In the genomic region with DNA sequence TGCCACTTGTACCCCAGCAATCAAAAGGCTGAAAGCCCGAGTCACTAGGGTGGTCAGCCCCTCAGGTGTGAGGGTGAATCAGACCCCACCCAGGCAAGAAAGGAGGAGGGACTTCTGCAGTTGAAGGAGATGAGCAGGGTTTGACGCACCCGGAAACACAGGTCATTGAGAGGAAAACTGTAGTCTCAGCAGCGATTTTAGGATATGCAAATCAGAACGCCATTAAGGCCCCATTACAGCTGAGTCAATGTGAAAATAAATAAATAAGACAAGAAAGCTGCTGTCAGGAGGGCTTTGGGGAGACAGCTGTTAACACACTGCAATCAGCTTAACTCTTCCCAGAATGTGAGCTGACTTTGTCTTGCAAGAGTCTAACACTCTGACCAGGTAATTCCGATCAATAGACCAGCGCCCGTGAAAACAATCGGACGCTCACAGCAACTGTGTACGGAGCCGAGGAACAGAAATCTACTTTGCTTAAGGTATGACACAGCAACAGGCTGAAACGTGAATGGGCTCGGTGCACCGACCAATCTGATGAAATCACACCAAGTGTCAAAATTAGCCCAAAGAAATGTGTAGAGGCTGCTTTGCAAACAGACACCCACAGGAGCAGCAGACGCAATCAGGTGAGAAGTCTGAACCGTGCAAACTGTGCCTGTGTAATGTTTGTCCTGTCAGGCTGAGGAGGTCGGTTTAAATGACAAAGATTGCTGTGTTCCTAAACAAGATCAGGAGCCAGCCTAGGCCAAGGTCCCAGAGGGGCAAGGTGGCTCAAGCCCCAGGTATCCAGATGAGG, we compare ENCODE assay signal across 10 mouse cellular contexts. TPM values are rescaled to one million over a fixed set of nuclear protein-coding genes. Genes with fewer than 3 reads are reported as not detected.
DNase-seq lines count a peak whose midpoint lies in the region; ATAC-seq and TF ChIP-seq lines count a peak whose summit lies in the region.
"Had no signal": no experiment of that assay in that cellular context is flagged by ENCODE, and none has a peak within 500 bp of the region (broad histone marks: within the 10 kb centered on the region; RNA-seq: fewer than 3 reads in every experiment).

No protein-coding gene starts in this region.

- H3K4me1 ChIP-seq in forebrain, postnatal 0 days (ENCODE audit: insufficient read depth): no peaks in the 10 kb centered on the region
- no peaks in the 10 kb centered on the region; the same call in none of the 2 replicates for H3K4me1 ChIP-seq in forebrain, embryonic 14.5 days (ENCODE audit: control insufficient read depth, insufficient read depth, low read length)
- H3K4me1 ChIP-seq in neural tube, embryonic 15.5 days: peaks cover 28% of the 10 kb centered on the region
- H3K4me1 ChIP-seq in limb, embryonic 10.5 days: peaks cover 38% of the 10 kb centered on the region
- peaks cover 7% of the 10 kb centered on the region for H3K4me1 ChIP-seq in stomach, postnatal 0 days (replicated peaks; ENCODE audit: control insufficient read depth, insufficient read depth)

- no peaks in the 10 kb centered on the region for H3K27me3 ChIP-seq in forebrain, postnatal 0 days (ENCODE audit: insufficient read depth, low read length)
- H3K27me3 ChIP-seq in forebrain, embryonic 14.5 days (replicated peaks; ENCODE audit: control insufficient read depth, insufficient read depth, low read length): no peaks in the 10 kb centered on the region
- no peaks in the 10 kb centered on the region for H3K27me3 ChIP-seq in neural tube, embryonic 15.5 days (replicated peaks)
- H3K27me3 ChIP-seq in limb, embryonic 10.5 days (ENCODE audit: low read depth, poor library complexity, severe bottlenecking): no peaks in the 10 kb centered on the region
- no peaks in the 10 kb centered on the region for H3K27me3 ChIP-seq in stomach, postnatal 0 days (ENCODE audit: control insufficient read depth, insufficient read depth, low read length)

- H3K36me3 ChIP-seq in forebrain, postnatal 0 days (ENCODE audit: insufficient read depth): no peaks in the 10 kb centered on the region
- H3K36me3 ChIP-seq in forebrain, embryonic 14.5 days (ENCODE audit: control insufficient read depth, insufficient read depth, low read length): no peaks in the 10 kb centered on the region
- no peaks in the 10 kb centered on the region for H3K36me3 ChIP-seq in neural tube, embryonic 15.5 days
- H3K36me3 ChIP-seq in limb, embryonic 10.5 days: no peaks in the 10 kb centered on the region; the same call in 1 of the 2 replicates
- no peaks in the 10 kb centered on the region for H3K36me3 ChIP-seq in stomach, postnatal 0 days (ENCODE audit: control insufficient read depth, insufficient read depth, low read length)

- no peak overlapping the region for H3K9ac ChIP-seq in forebrain, postnatal 0 days
- no peak overlapping the region for H3K9ac ChIP-seq in forebrain, embryonic 14.5 days (ENCODE audit: low read length)
- no peak overlapping the region for H3K9ac ChIP-seq in neural tube, embryonic 15.5 days (replicated peaks)
- H3K9ac ChIP-seq in stomach, postnatal 0 days (ENCODE audit: low read length): 0 out of 2 replicates have a peak overlapping the region, but pooled peaks have one; percentile 18

- H3K9me3 ChIP-seq in forebrain, postnatal 0 days (ENCODE audit: low read length): no peaks in the 10 kb centered on the region
- H3K9me3 ChIP-seq in forebrain, embryonic 14.5 days (replicated peaks; ENCODE audit: control insufficient read depth, low read length): no peaks in the 10 kb centered on the region
- no peaks in the 10 kb centered on the region for H3K9me3 ChIP-seq in neural tube, embryonic 15.5 days (replicated peaks)
- no peaks in the 10 kb centered on the region for H3K9me3 ChIP-seq in limb, embryonic 10.5 days (replicated peaks)
- H3K9me3 ChIP-seq in stomach, postnatal 0 days (ENCODE audit: control insufficient read depth, low read length): no peaks in the 10 kb centered on the region

- DNase-seq in forebrain, postnatal 0 days: no peak
- DNase-seq in forebrain, embryonic 14.5 days (ENCODE audit: low spot score): no peak
- DNase-seq in neural tube, embryonic 10.5 days (ENCODE audit: extremely low spot score, low spot score): no peak
- DNase-seq in limb, embryonic 10.5 days (ENCODE audit: low spot score): no peak
- DNase-seq in stomach, postnatal 0 days (ENCODE audit: low spot score): no peak
- DNase-seq in thymus, postnatal 25 days: no peak
- no peak for DNase-seq in left cerebral cortex, postnatal 4 days
- DNase-seq: cerebellum, postnatal 10 days had no signal

- TF ChIP-seq EP300 in stomach, postnatal 0 days (optimal IDR thresholded peaks at IDR 0.05): no peak

- 78% methylated on average over 18 of the region's 18 CpGs for WGBS in forebrain, postnatal 0 days
- WGBS in forebrain, embryonic 14.5 days: 87% methylated on average over 18 of the region's 18 CpGs
- WGBS in neural tube, embryonic 15.5 days: 71% methylated on average over 18 of the region's 18 CpGs
- WGBS in limb, embryonic 10.5 days: 83% methylated on average over 18 of the region's 18 CpGs
- 53% methylated on average over 18 of the region's 18 CpGs for WGBS in stomach, postnatal 0 days

- TF ChIP-seq CTCF in forebrain, postnatal 0 days (IDR thresholded peaks at IDR 0.05; ENCODE audit: low read depth): no peak
- no peak for TF ChIP-seq CTCF in stomach, postnatal 0 days (IDR thresholded peaks at IDR 0.05; ENCODE audit: low read depth)

- no peak overlapping the region for H3K4me2 ChIP-seq in forebrain, postnatal 0 days (ENCODE audit: low read depth)
- no peak overlapping the region for H3K4me2 ChIP-seq in forebrain, embryonic 14.5 days (ENCODE audit: low read length)
- no peak overlapping the region for H3K4me2 ChIP-seq in neural tube, embryonic 15.5 days
- no peak overlapping the region for H3K4me2 ChIP-seq in stomach, postnatal 0 days (replicated peaks; ENCODE audit: low read depth)

- no peak overlapping the region for H3K4me3 ChIP-seq in forebrain, postnatal 0 days (ENCODE audit: low read depth, low read length)
- H3K4me3 ChIP-seq in forebrain, embryonic 14.5 days (ENCODE audit: low read depth, low read length): no peak overlapping the region
- H3K4me3 ChIP-seq in neural tube, embryonic 15.5 days (replicated peaks): no peak overlapping the region
- no peak overlapping the region for H3K4me3 ChIP-seq in limb, embryonic 10.5 days
- no peak overlapping the region for H3K4me3 ChIP-seq in stomach, postnatal 0 days (ENCODE audit: low read depth, low read length)
- H3K4me3 ChIP-seq: layer of hippocampus, adult 2 months had no signal

- intact Hi-C loops in left cerebral cortex, postnatal 4 days (cut with DNase I): no loop called here

- no peak overlapping the region for H3K27ac ChIP-seq in forebrain, postnatal 0 days (ENCODE audit: low read depth, low read length)
- no peak overlapping the region for H3K27ac ChIP-seq in forebrain, embryonic 14.5 days (ENCODE audit: low read depth, low read length)
- H3K27ac ChIP-seq in neural tube, embryonic 15.5 days (replicated peaks): 0 out of 2 replicates have a peak overlapping the region, but pooled peaks have one; percentile 33
- H3K27ac ChIP-seq in limb, embryonic 10.5 days: 0 out of 2 replicates have a peak overlapping the region, but pooled peaks have one; percentile 39
- H3K27ac ChIP-seq in stomach, postnatal 0 days (replicated peaks): peak overlapping the region; percentile 64
- H3K27ac ChIP-seq: layer of hippocampus, adult 2 months had no signal

- ATAC-seq in forebrain, postnatal 0 days: peak; percentile 38; the same call in 1 of the 2 replicates
- ATAC-seq in forebrain, embryonic 14.5 days: no peak
- no peak for ATAC-seq in neural tube, embryonic 15.5 days (ENCODE audit: low FRiP score)
- ATAC-seq in stomach, postnatal 0 days (ENCODE audit: low FRiP score, low TSS enrichment): no peak

RNA-seq across cellular contexts. Expression of gene Elmsan1, which starts 16.8 kb away (rescaled TPM):
- total RNA-seq in forebrain, postnatal 0 days (2014; rRNA removed): 7.0 and 7.9 TPM in 2 replicates
- polyA plus RNA-seq in forebrain, postnatal 0 days (2015; fragmentation: Nextera tagmentation; extraction: Ambion mirVana): 2.2 and 2.5 TPM in 2 replicates
- polyA plus RNA-seq in forebrain, embryonic 14.5 days (2014; fragmentation: Nextera tagmentation; extraction: Ambion mirVana): 3.2 and 3.4 TPM in 2 replicates
- polyA plus RNA-seq in neural tube, embryonic 15.5 days (2015; fragmentation: Nextera tagmentation; extraction: Ambion mirVana): 4.0 and 5.4 TPM in 2 replicates
- 9.2 and 10.7 TPM in 2 replicates for polyA plus RNA-seq in limb, embryonic 10.5 days (2016; fragmentation: Nextera tagmentation; extraction: Ambion mirVana)
- polyA plus RNA-seq in stomach, postnatal 0 days (2015; fragmentation: Nextera tagmentation; extraction: Ambion mirVana): 4.0 and 4.1 TPM in 2 replicates
- 10 to 100 TPM; 12.9 to 14.9 TPM for total RNA-seq in left cerebral cortex, postnatal 4 days (2021)

RNA-seq across cellular contexts. Expression of gene Pnma1, which starts 53.6 kb away (rescaled TPM):
- total RNA-seq in forebrain, postnatal 0 days (2014; rRNA removed): 13.9 and 14.2 TPM in 2 replicates
- 9.3 and 12.0 TPM in 2 replicates for polyA plus RNA-seq in forebrain, postnatal 0 days (2015; fragmentation: Nextera tagmentation; extraction: Ambion mirVana)
- polyA plus RNA-seq in forebrain, embryonic 14.5 days (2014; fragmentation: Nextera tagmentation; extraction: Ambion mirVana): 4.1 and 6.0 TPM in 2 replicates
- 3.2 and 3.8 TPM in 2 replicates for polyA plus RNA-seq in neural tube, embryonic 15.5 days (2015; fragmentation: Nextera tagmentation; extraction: Ambion mirVana)
- polyA plus RNA-seq in limb, embryonic 10.5 days (2016; fragmentation: Nextera tagmentation; extraction: Ambion mirVana): 1.2 TPM in 2 replicates
- 0.48 and 0.49 TPM in 2 replicates for polyA plus RNA-seq in stomach, postnatal 0 days (2015; fragmentation: Nextera tagmentation; extraction: Ambion mirVana)
- 10 to 100 TPM; 11.0 to 11.1 TPM for total RNA-seq in left cerebral cortex, postnatal 4 days (2021)

Comparison
In these comparisons a context has a peak if more than half of its experiments do, and no peak if none do; other contexts are left out.
1. H3K27ac ChIP-seq: peak in neural tube, embryonic 15.5 days (single experiment), limb, embryonic 10.5 days (single experiment) and stomach, postnatal 0 days (single experiment); none in forebrain, postnatal 0 days (single experiment) and forebrain, embryonic 14.5 days (single experiment).